Mouse (Mus musculus): ENCODE data around the gene Ppp1r14c. TPM values are rescaled to one million over a fixed set of nuclear protein-coding genes. Genes with fewer than 3 reads are reported as not detected.

The Ppp1r14c gene
- 0.42 and 0.43 TPM in 2 replicates for polyA plus RNA-seq (2012; rRNA removed; ENCODE audit: low replicate concordance)

GRCm38 (mm10) chr10:3366036-3366869 lies at the start of gene Ppp1r14c:
Ppp1r14c (plus strand) TSS chr10:3366057.

Other genes with a start within 250 kb of the Ppp1r14c start
- gene H60c, start 98.3 kb upstream of the Ppp1r14c start, polyA plus RNA-seq (2012; rRNA removed; ENCODE audit: low replicate concordance), result not detected in 2 replicates
- gene Iyd, start 174.2 kb downstream of the Ppp1r14c start, polyA plus RNA-seq (2012; rRNA removed; ENCODE audit: low replicate concordance), result 9.0 and 11.1 TPM in 2 replicates